Mouse (Mus musculus) midbrain, embryonic 14.5 days (tissue): ENCODE results near the gene Mymk. TPM values are rescaled to one million over a fixed set of nuclear protein-coding genes. Genes with fewer than 3 reads are reported as not detected.

Experiments used
- ATAC-seq: fragments of 200-750 bp; cut with Nextera tagmentation; 2 replicates; pipeline ENCODE4 v1.8.0; 2017; ENCODE audit warnings: moderate number of reproducible peaks, moderate library complexity; ENCODE audit not compliant: low FRiP score, low TSS enrichment
- DNase-seq: peaks from one replicate; pipeline ENCODE4 v3.0.0-alpha.2; 2015
- H3K27ac ChIP-seq: fragments of 300-500 bp; sonication (generic); replicated peaks from 2 replicates; pipeline ENCODE4 v1.5.1; 2014; ENCODE audit warnings: mild to moderate bottlenecking, low read depth, low read length, moderate library complexity
- H3K27me3 ChIP-seq: fragments of 300-500 bp; sonication (generic); 2 replicates; pipeline ENCODE4 v1.6.1; 2014; ENCODE audit warnings: low read length, control low read depth, mixed read lengths; ENCODE audit not compliant: control insufficient read depth, insufficient read depth
- H3K36me3 ChIP-seq: fragments of 300-500 bp; sonication (generic); 2 replicates; pipeline ENCODE4 v1.6.1; 2014; ENCODE audit warnings: low read length, control low read depth; ENCODE audit not compliant: control insufficient read depth, insufficient read depth
- H3K4me1 ChIP-seq: fragments of 300-500 bp; sonication (generic); 2 replicates; pipeline ENCODE4 v1.6.1; 2014; ENCODE audit warnings: mild to moderate bottlenecking, antibody characterized with exemption, low read length, control low read depth; ENCODE audit not compliant: control insufficient read depth, insufficient read depth
- H3K4me2 ChIP-seq: fragments of 300-500 bp; sonication (generic); 2 replicates; pipeline ENCODE4 v1.6.1; 2014; ENCODE audit warnings: mild to moderate bottlenecking, low read length, moderate library complexity
- H3K4me3 ChIP-seq: fragments of 300-500 bp; sonication (generic); replicated peaks from 2 replicates; pipeline ENCODE4 v1.5.1; 2014; ENCODE audit warnings: low read depth, low read length
- H3K9ac ChIP-seq: fragments of 300-500 bp; sonication (generic); replicated peaks from 2 replicates; pipeline ENCODE4 v1.6.1; 2014; ENCODE audit warnings: mild to moderate bottlenecking, low read length, moderate library complexity
- H3K9me3 ChIP-seq: fragments of 300-500 bp; sonication (generic); 2 replicates; pipeline ENCODE4 v1.6.1; 2016; ENCODE audit warnings: low read length, control low read depth, mixed read lengths; ENCODE audit not compliant: control insufficient read depth
- WGBS: fragments of 180-500 bp; shearing (Covaris S2); extraction: QIAGEN DNeasy Blood & Tissue Kit; methylation state at CpG from one replicate; pipeline ENCODE4 v1.1.7; 2014; 5-methylcytosine and 5-hydroxymethylcytosine counted together
- polyA plus RNA-seq: library from polyadenylated mRNA; unstranded; fragments of >200 nt; fragmentation: Nextera tagmentation; extraction: Ambion mirVana; gene quantifications from 2 replicates; pipeline ENCODE4 v1.2.1, GENCODE M21; 2014

Mymk gene
- polyA plus RNA-seq, 1 experiment from 2014 or later, result not detected

- no peak for DNase-seq
These were observed 46.4 kb downstream of the Mymk start for GRCm38 (mm10) chr2:27025545-27025944.

GRCm38 (mm10) chr2:27024136-27024535, 47.8 kb downstream of the Mymk start:
- H3K9ac ChIP-seq, result no peak overlapping the region
- H3K4me3 ChIP-seq, result no peak overlapping the region
- ATAC-seq (no peak), DNase-seq (no peak)
- H3K9me3 ChIP-seq, result no peaks in the 10 kb centered on the region
- H3K27ac ChIP-seq, result no peak overlapping the region
- H3K4me2 ChIP-seq, result no peak overlapping the region
- 87% methylated on average over 14 of the region's 14 CpGs for WGBS
- peaks cover 14% of the 10 kb centered on the region for H3K36me3 ChIP-seq
- peaks cover 9% of the 10 kb centered on the region; the same call in 1 of the 2 replicates for H3K4me1 ChIP-seq
- H3K27me3 ChIP-seq, result no peaks in the 10 kb centered on the region; the same call in 1 of the 2 replicates

More at GRCm38 (mm10) chr2:27025545-27025944, 46.4 kb downstream of the Mymk start:
- Histone ChIP-seq H3K27ac (no peak overlapping the region), H3K4me2 (no peak overlapping the region), H3K9ac (no peak overlapping the region), H3K9me3 (no peaks in the 10 kb centered on the region), H3K4me1 (peaks cover 9% of the 10 kb centered on the region; the same call in 1 of the 2 replicates), H3K36me3 (0 out of 2 replicates have a peak, but pooled peaks cover 3% of the 10 kb centered on the region), H3K4me3 (no peak overlapping the region), H3K27me3 (no peaks in the 10 kb centered on the region; the same call in 1 of the 2 replicates)
- WGBS, result 90% methylated on average over 3 of the region's 3 CpGs
- ATAC-seq, result no peak

- ATAC-seq (no peak), DNase-seq (no peak)
- Histone ChIP-seq H3K9ac (no peak overlapping the region), H3K27ac (no peak overlapping the region), H3K27me3 (no peaks in the 10 kb centered on the region), H3K4me1 (peaks cover 6% of the 10 kb centered on the region; the same call in 1 of the 2 replicates), H3K9me3 (no peaks in the 10 kb centered on the region), H3K36me3 (peaks cover 30% of the 10 kb centered on the region), H3K4me2 (no peak overlapping the region), H3K4me3 (no peak overlapping the region)
- 86% methylated on average over 6 of the region's 6 CpGs for whole genome bisulfite sequencing
These were observed 49.4 kb downstream of the Mymk start for GRCm38 (mm10) chr2:27022612-27023011.

GRCm38 (mm10) chr2:27021103-27021502, 50.9 kb downstream of the Mymk start:
- Histone ChIP-seq H3K4me1 (no peaks in the 10 kb centered on the region), H3K4me2 (no peak overlapping the region), H3K9ac (no peak overlapping the region), H3K27me3 (no peaks in the 10 kb centered on the region), H3K27ac (no peak overlapping the region), H3K4me3 (no peak overlapping the region), H3K9me3 (no peaks in the 10 kb centered on the region), H3K36me3 (peaks cover 45% of the 10 kb centered on the region)
- DNase-seq (no peak), ATAC-seq (no peak)
- WGBS, result 91% methylated on average over 1 of the region's 1 CpGs

- H3K4me3 ChIP-seq, result no peak overlapping the region
- peaks cover 60% of the 10 kb centered on the region for H3K36me3 ChIP-seq
- H3K27ac ChIP-seq, result no peak overlapping the region
- no peaks in the 10 kb centered on the region for H3K27me3 ChIP-seq
- WGBS, result 94% methylated on average over 2 of the region's 2 CpGs
- H3K4me2 ChIP-seq, result no peak overlapping the region
- ATAC-seq, result no peak
- no peak overlapping the region for H3K9ac ChIP-seq
- no peaks in the 10 kb centered on the region for H3K4me1 ChIP-seq
- no peak for DNase-seq
- no peaks in the 10 kb centered on the region for H3K9me3 ChIP-seq
These were observed 52.4 kb downstream of the Mymk start for GRCm38 (mm10) chr2:27019530-27019929.

- Histone ChIP-seq H3K9me3 (no peaks in the 10 kb centered on the region), H3K36me3 (peaks cover 74% of the 10 kb centered on the region), H3K27me3 (no peaks in the 10 kb centered on the region), H3K27ac (no peak overlapping the region), H3K9ac (no peak overlapping the region), H3K4me2 (no peak overlapping the region), H3K4me3 (no peak overlapping the region), H3K4me1 (no peaks in the 10 kb centered on the region)
- DNase-seq (peak; percentile 84), ATAC-seq (no peak)
- 49% methylated on average over 5 of the region's 5 CpGs for WGBS
These were observed 54.2 kb downstream of the Mymk start for GRCm38 (mm10) chr2:27017802-27018201.

Other genes with a start within 250 kb of the Mymk start
- gene Abo, start 207.2 kb downstream of the Mymk start, polyA plus RNA-seq, result not detected in 2 replicates
- 16.6 and 20.4 TPM in 2 replicates for gene Surf6, start 169.3 kb downstream of the Mymk start, polyA plus RNA-seq
- 135 and 139 TPM in 2 replicates for gene Med22, start 161.5 kb downstream of the Mymk start, polyA plus RNA-seq
- 522 and 541 TPM in 2 replicates for gene Rpl7a, start 161.4 kb downstream of the Mymk start, polyA plus RNA-seq
- 48.7 and 59.9 TPM in 2 replicates for gene Surf2, start 155.8 kb downstream of the Mymk start, polyA plus RNA-seq
- 69.4 and 91.4 TPM in 2 replicates for gene Surf1, start 155.6 kb downstream of the Mymk start, polyA plus RNA-seq
- 84.6 and 98.5 TPM in 2 replicates for gene Surf4, start 138.3 kb downstream of the Mymk start, polyA plus RNA-seq
- 0.28 and 0.62 TPM in 2 replicates for gene Stkld1, start 138.1 kb downstream of the Mymk start, polyA plus RNA-seq
- gene Rexo4, start 107.8 kb downstream of the Mymk start, polyA plus RNA-seq, result 26.5 and 31.7 TPM in 2 replicates
- gene Adamts13, start 98.8 kb downstream of the Mymk start, polyA plus RNA-seq, result not detected in 2 replicates
- gene Cacfd1, start 62.3 kb downstream of the Mymk start, polyA plus RNA-seq, result 72.5 and 81.4 TPM in 2 replicates
- 4.3 and 4.9 TPM in 2 replicates for gene Slc2a6, start 44.2 kb downstream of the Mymk start, polyA plus RNA-seq
- gene Adamtsl2, start 7.2 kb upstream of the Mymk start, polyA plus RNA-seq, result 7.1 and 7.6 TPM in 2 replicates
- gene Fam163b, start 70.3 kb upstream of the Mymk start, polyA plus RNA-seq, result 2.8 and 4.2 TPM in 2 replicates
- gene Dbh, start 93.1 kb upstream of the Mymk start, polyA plus RNA-seq, result 2.7 and 5.5 TPM in 2 replicates
- gene Sardh, start 176.2 kb upstream of the Mymk start, polyA plus RNA-seq, result 3.2 and 4.5 TPM in 2 replicates